Mouse (Mus musculus) megakaryocyte progenitor cell, adult 5-6 weeks (primary cell): ENCODE results near the gene Cmbl. TPM values are rescaled to one million over a fixed set of nuclear protein-coding genes. Genes with fewer than 3 reads are reported as not detected.

Source experiments
- ATAC-seq: replicated peaks from 2 replicates; pipeline ENCODE4 v1.8.0; 2016; ENCODE audit warnings: mild to moderate bottlenecking, moderate TSS enrichment, inconsistent platforms; ENCODE audit not compliant: poor library complexity
- total RNA-seq, 2 experiments: library from RNA; stranded (forward) in 1 of 2; stranded (reverse) in 1 of 2; fragments of 157-497, 149-512 nt in 1 of 2; fragments of 200-1000 nt in 1 of 2; gene quantifications; 2 replicates each; pipeline versions ENCODE4 v1.2.3 to v1.2.4; 2015 to 2017

Gene Cmbl
- total RNA-seq, 2 experiments from 2014 or later = not detected

- no peak for ATAC-seq
These were observed 49.5 kb downstream of the Cmbl start for GRCm38 (mm10) chr15:31614666-31615065.

DNA sequence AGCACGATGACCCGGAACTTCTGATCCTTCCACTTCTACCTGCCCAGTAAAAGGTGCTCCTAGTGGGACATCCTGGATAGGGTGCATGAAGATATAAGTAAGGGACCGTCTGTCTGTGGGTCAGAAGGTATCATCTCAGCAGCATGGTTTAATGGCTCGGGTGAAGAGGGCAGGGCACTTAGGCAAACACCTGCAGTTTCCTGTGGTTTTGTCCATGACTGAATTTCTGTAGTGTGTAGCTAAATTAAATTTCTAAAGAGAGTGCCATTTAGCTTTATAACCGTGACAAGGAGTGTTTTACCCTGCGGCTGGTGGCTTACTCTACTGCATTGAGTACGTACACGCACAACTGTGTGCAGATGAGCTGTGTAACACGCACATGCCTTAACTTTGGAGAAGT lies 52.1 kb downstream of the Cmbl start:
- no peak for ATAC-seq

DNA sequence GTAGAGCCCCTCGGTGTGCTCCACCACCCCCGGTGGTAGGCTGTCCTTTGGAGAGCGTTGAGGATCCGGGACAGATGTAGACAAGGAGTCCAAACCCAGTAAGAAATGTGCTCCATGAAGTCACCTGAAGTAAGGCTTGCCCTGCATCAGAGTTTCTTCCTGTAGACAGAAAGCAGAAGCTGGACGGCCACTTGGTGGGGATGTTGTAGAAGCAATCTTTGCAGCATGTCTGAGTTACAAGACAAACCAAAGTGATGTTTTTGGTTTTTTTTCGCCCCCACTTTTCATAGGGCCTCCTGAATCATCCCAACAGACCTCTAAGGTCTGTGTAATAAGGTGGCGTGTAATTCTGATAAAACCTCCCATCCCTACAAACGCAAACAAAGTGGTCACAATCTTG lies 54.3 kb downstream of the Cmbl start:
- no peak for ATAC-seq

GRCm38 (mm10) chr15:31627277-31628154 lies 62.3 kb downstream of the Cmbl start:
- ATAC-seq = peak; percentile 20; the same call in 1 of the 2 replicates

GRCm38 (mm10) chr15:31628180-31628579 lies 63.0 kb downstream of the Cmbl start:
- no peak for ATAC-seq

DNA sequence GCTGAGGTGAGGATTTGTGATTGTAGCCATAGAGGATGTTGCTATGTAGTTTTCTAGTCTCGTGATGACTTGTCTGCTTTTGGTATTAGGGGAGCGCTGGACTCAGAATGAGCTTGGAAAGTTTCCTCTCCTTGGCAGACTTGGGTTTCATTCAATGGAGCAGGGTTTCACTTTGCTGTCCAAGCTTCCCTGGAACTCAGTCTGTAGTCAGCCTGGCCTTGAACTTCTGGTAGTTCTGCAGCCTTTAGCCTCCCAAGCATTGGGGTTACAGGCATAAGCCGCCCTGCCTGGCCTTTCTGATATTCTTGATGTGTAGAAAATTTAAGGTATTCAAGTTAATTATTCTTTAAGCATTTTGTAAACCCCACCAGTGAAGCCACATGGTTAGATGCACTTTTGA lies 64.4 kb downstream of the Cmbl start:
- ATAC-seq = no peak

- ATAC-seq = no peak
These were observed 66.2 kb downstream of the Cmbl start for GRCm38 (mm10) chr15:31631396-31631858.

DNA sequence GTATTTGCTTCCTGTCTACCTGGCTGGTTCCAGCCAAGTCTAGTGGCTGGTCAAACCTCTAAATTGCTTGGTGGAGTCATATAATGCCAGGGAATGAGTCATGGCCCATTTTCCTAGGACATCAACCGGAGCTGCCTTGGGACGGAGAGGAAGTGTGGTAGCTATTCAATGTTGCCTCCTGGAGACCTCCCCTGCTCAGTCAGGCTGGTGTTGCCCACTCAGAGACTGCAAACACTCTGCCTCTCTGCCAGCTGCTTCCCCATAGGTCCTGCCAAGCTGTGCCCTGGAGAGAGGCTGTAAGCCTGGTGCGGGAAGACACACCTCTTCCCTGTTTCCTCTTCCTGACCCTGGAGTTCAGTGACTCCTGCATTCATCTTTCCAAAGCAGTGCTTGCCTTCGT lies 67.3 kb downstream of the Cmbl start:
- ATAC-seq = no peak

GRCm38 (mm10) chr15:31634582-31634981 lies 69.4 kb downstream of the Cmbl start:
- ATAC-seq = no peak

DNA sequence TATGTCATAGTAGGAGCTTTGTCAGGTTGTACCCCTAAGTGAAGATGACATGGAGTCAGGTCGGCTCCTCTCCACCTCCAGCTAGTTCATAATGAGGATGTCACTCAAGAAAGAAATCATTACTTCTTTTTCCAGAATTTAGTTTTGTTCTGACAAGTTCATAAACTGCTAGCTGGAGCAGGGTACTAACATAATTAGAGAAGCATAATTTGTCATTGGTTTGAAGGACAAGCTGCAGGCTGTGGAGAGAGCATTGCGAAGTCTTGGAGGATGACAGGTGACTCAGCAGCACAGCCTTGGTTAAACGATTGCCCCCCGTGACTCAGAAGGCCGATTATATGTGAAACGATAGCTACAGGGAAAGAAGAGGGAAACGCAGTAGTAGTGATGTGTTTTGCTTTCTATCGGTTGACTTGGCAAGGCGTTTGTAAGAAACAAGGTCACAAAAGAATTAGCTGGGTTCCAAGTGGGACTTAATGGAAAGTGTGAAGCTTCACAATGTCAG lies 71.0 kb downstream of the Cmbl start:
- ATAC-seq = no peak

Other genes starting within 250 kb of the Cmbl start
- 0.20 and 0.79 TPM in 2 replicates for gene Ankrd33b, start 197.7 kb upstream of the Cmbl start, total RNA-seq (2015)
- 0.29 and 0.61 TPM in 2 replicates for gene Ankrd33b, start 197.7 kb upstream of the Cmbl start, total RNA-seq (2017)
- gene Ropn1l, start 111.7 kb upstream of the Cmbl start, total RNA-seq (2015) = 1.4 and 3.3 TPM in 2 replicates
- gene Ropn1l, start 111.7 kb upstream of the Cmbl start, total RNA-seq (2017) = 1.2 and 2.5 TPM in 2 replicates
- gene March6, start 34.3 kb upstream of the Cmbl start, total RNA-seq (2015) = 39.3 and 42.5 TPM in 2 replicates
- 28.8 and 38.8 TPM in 2 replicates for gene March6, start 34.3 kb upstream of the Cmbl start, total RNA-seq (2017)
- gene Cct5, start 36.4 kb downstream of the Cmbl start, total RNA-seq (2015) = 536 and 576 TPM in 2 replicates
- gene Cct5, start 36.4 kb downstream of the Cmbl start, total RNA-seq (2017) = 522 and 555 TPM in 2 replicates
- gene Fam173b, start 36.5 kb downstream of the Cmbl start, total RNA-seq (2015) = 8.4 and 10.7 TPM in 2 replicates
- gene Fam173b, start 36.5 kb downstream of the Cmbl start, total RNA-seq (2017) = 7.7 and 11.7 TPM in 2 replicates